Mouse (Mus musculus) urinary bladder, postnatal 10 days (tissue): ENCODE measurements around the gene Mettl23.
"Not testable (repeated sequence)": the region's sequence is repeated elsewhere in the genome, so short reads cannot be mapped to it uniquely, and the experiment has no call there.

Source experiments
- DNase-seq: peaks from one replicate; pipeline ENCODE4 v3.0.0; 2022; ENCODE audit warnings: low spot score

Gene Mettl23

GRCm38 (mm10) chr11:116882446-116882845 lies 39.4 kb downstream of the Mettl23 start:
- no peak for DNase-seq

- DNase-seq = no peak
Measured at GRCm38 (mm10) chr11:116884061-116884460, 41.0 kb downstream of the Mettl23 start.

GRCm38 (mm10) chr11:116885275-116886151 lies 42.4 kb downstream of the Mettl23 start:
- DNase-seq = no peak

GRCm38 (mm10) chr11:116887136-116887535 lies 44.1 kb downstream of the Mettl23 start:
- no peak for DNase-seq

- DNase-seq = no peak
Measured at GRCm38 (mm10) chr11:116893532-116894442, 50.7 kb downstream of the Mettl23 start.

GRCm38 (mm10) chr11:116895402-116895801 lies 52.3 kb downstream of the Mettl23 start:
- DNase-seq = no peak

GRCm38 (mm10) chr11:116899247-116899646 lies 56.2 kb downstream of the Mettl23 start:
- no peak for DNase-seq

- not testable (repeated sequence) for DNase-seq
Measured at GRCm38 (mm10) chr11:116902588-116902987, 59.5 kb downstream of the Mettl23 start.
